Mouse (Mus musculus): ENCODE measurements around the gene Thra. TPM values are rescaled to one million over a fixed set of nuclear protein-coding genes. Genes with fewer than 3 reads are reported as not detected.

Gene Thra
- total and polyA plus RNA-seq, 3 experiments, result 22.0 to 50.9 TPM; not detected in 1

DNA sequence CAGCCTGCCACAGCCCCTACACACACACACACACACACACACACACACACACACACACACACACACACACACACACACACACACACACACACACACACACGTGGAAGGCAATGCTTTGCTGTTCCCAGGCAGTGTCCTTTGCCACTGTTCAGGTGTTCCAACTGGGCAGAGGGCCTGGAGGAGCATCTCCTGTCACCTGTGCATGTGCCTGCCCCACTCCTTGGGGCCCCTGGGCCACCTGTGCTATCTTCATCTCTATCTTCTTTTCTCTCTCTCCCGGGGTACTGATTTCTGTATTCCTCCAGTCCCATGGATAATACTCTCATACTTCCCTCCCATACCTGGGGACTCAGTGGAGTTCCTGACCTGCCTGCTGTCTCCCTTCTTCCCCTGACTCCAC lies 25.9 kb downstream of the Thra start:
- no peak overlapping the region for H3K4me3 ChIP-seq (ENCODE audit: control insufficient read depth in 1 of 2, insufficient read depth in 1 of 2, low read depth in 2 of 2, low read length in 2 of 2)
- H3K27me3 ChIP-seq (ENCODE audit: control insufficient read depth in 1 of 2, insufficient read depth in 2 of 2, low read length in 2 of 2), result no peaks in the 10 kb centered on the region
- H3K9ac ChIP-seq (ENCODE audit: control insufficient read depth, low read depth, low read length, poor library complexity, severe bottlenecking), result no peak overlapping the region
- H3K4me1 ChIP-seq (ENCODE audit: control insufficient read depth in 1 of 2, insufficient read depth in 2 of 2, low read length in 2 of 2), result peaks cover 29 to 49% of the 10 kb centered on the region in 2 experiments
- H3K9me3 ChIP-seq (replicated peaks; ENCODE audit: insufficient read depth, low read length), result no peaks in the 10 kb centered on the region
- no peak overlapping the region for H3K27ac ChIP-seq (ENCODE audit: control insufficient read depth, low read depth, low read length)
- H3K79me2 ChIP-seq (ENCODE audit: control insufficient read depth, insufficient read depth, low read length, poor library complexity), result no peaks in the 10 kb centered on the region; the same call in 1 of the 2 replicates
- no peak for DNase-seq (ENCODE audit: low read depth, low spot score)
- TF ChIP-seq CHD1 (IDR thresholded peaks at IDR 0.05; ENCODE audit: low read depth, low read length) (no peak), ZNF384 (IDR thresholded peaks at IDR 0.05; ENCODE audit: low read depth, low read length) (no peak), TCF12 (IDR thresholded peaks at IDR 0.05; ENCODE audit: low read depth, low read length) (no peak), MAFK (IDR thresholded peaks at IDR 0.05; ENCODE audit: borderline replicate concordance, low read depth, low read length) (no peak), EP300 (IDR thresholded peaks at IDR 0.05; ENCODE audit: low read depth in 1 of 2, low read length in 2 of 2) (no peak), TAL1 (IDR thresholded peaks at IDR 0.05; ENCODE audit: low read length) (no peak), KAT2A (conservative IDR thresholded peaks at IDR 0.05; ENCODE audit: low read depth, low read length) (no peak), SIN3A (IDR thresholded peaks at IDR 0.05; ENCODE audit: low read length) (no peak), UBTF (IDR thresholded peaks at IDR 0.05; ENCODE audit: borderline replicate concordance, insufficient read depth, low read depth, low read length) (no peak)
- peaks cover 0 to 45% of the 10 kb centered on the region in 2 experiments; a peak in 2 of 4 replicates for H3K36me3 ChIP-seq (ENCODE audit: control insufficient read depth in 1 of 2, insufficient read depth in 2 of 2, low read length in 2 of 2)

DNA sequence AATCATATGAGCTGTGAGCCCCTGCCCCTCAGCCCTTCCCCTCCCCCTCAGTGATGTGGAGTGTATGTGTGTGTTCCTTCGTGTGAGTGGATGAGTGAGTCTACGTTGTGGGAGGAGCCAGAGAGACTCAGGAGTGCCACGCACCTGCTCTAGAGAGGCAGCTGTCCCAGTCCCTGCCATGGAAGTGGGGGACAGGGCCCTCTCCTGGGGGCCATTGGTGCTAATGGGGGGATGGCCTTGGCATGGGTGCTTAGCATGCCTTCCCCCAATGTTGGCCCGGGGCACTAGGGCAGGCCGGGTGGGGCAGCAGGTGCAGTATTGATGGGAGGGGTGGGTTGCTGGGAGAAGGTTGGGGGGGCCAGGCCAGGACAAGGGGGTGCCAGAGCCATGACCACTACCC lies 26.4 kb downstream of the Thra start:
- no peaks in the 10 kb centered on the region for H3K9me3 ChIP-seq (replicated peaks; ENCODE audit: insufficient read depth, low read length)
- peaks cover 29 to 52% of the 10 kb centered on the region in 2 experiments for H3K4me1 ChIP-seq (ENCODE audit: control insufficient read depth in 1 of 2, insufficient read depth in 2 of 2, low read length in 2 of 2)
- TF ChIP-seq GABPA (IDR thresholded peaks at IDR 0.05; ENCODE audit: low read depth, low read length) (no peak), ZC3H11A (IDR thresholded peaks at IDR 0.05; ENCODE audit: low read depth, low read length) (no peak), MYB (IDR thresholded peaks at IDR 0.05; ENCODE audit: low read depth, low read length) (no peak), ZMIZ1 (IDR thresholded peaks at IDR 0.05; ENCODE audit: low read depth, low read length) (no peak), RCOR1 (IDR thresholded peaks at IDR 0.05; ENCODE audit: low read depth, low read length) (no peak)
- DNase-seq (ENCODE audit: low read depth, low spot score), result no peak
- H3K27me3 ChIP-seq (ENCODE audit: control insufficient read depth in 1 of 2, insufficient read depth in 2 of 2, low read length in 2 of 2), result no peaks in the 10 kb centered on the region
- no peak overlapping the region for H3K27ac ChIP-seq (ENCODE audit: control insufficient read depth, low read depth, low read length)
- H3K9ac ChIP-seq (ENCODE audit: control insufficient read depth, low read depth, low read length, poor library complexity, severe bottlenecking), result no peak overlapping the region
- H3K79me2 ChIP-seq (ENCODE audit: control insufficient read depth, insufficient read depth, low read length, poor library complexity), result no peaks in the 10 kb centered on the region; the same call in 1 of the 2 replicates
- peaks cover 0 to 46% of the 10 kb centered on the region in 2 experiments; a peak in 2 of 4 replicates for H3K36me3 ChIP-seq (ENCODE audit: control insufficient read depth in 1 of 2, insufficient read depth in 2 of 2, low read length in 2 of 2)
- no peak overlapping the region for H3K4me3 ChIP-seq (ENCODE audit: control insufficient read depth in 1 of 2, insufficient read depth in 1 of 2, low read depth in 2 of 2, low read length in 2 of 2)

DNA sequence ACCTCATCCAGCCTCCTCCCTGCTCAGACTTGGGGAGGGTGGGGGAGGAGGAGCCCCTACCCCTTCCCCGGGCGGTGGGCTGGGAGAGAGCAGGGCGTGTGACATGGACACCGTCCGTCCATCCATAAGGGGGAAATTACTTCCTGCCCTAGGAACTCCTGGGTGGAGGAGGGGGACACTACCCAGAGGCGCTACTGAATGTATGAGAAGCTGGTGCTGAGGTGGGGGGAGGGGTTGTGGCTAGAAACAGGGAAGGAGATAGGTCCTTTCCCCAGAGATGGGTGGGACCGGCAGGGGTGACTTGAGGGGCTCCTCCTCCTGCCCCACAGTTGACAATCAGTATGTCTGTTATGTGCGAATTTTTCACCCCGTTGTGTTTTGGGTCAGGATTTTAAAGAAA lies 26.8 kb downstream of the Thra start:
- H3K4me1 ChIP-seq (ENCODE audit: control insufficient read depth in 1 of 2, insufficient read depth in 2 of 2, low read length in 2 of 2), result peaks cover 31 to 57% of the 10 kb centered on the region in 2 experiments
- H3K79me2 ChIP-seq (ENCODE audit: control insufficient read depth, insufficient read depth, low read length, poor library complexity), result no peaks in the 10 kb centered on the region; the same call in 1 of the 2 replicates
- H3K36me3 ChIP-seq (ENCODE audit: control insufficient read depth in 1 of 2, insufficient read depth in 2 of 2, low read length in 2 of 2), result peaks cover 0 to 50% of the 10 kb centered on the region in 2 experiments; a peak in 2 of 4 replicates
- no peak overlapping the region; the same call in 1 of the 2 replicates for H3K27ac ChIP-seq (ENCODE audit: control insufficient read depth, low read depth, low read length)
- H3K27me3 ChIP-seq (ENCODE audit: control insufficient read depth in 1 of 2, insufficient read depth in 2 of 2, low read length in 2 of 2), result no peaks in the 10 kb centered on the region
- no peak overlapping the region for H3K4me3 ChIP-seq (ENCODE audit: control insufficient read depth in 1 of 2, insufficient read depth in 1 of 2, low read depth in 2 of 2, low read length in 2 of 2)
- peak overlapping the region; percentile 32; the same call in 1 of the 2 replicates for H3K9ac ChIP-seq (ENCODE audit: control insufficient read depth, low read depth, low read length, poor library complexity, severe bottlenecking)
- DNase-seq (ENCODE audit: low read depth, low spot score), result peak; percentile 95
- H3K9me3 ChIP-seq (replicated peaks; ENCODE audit: insufficient read depth, low read length), result no peaks in the 10 kb centered on the region
- TF ChIP-seq MAZ (IDR thresholded peaks at IDR 0.05; ENCODE audit: low read depth, low read length), result peak; percentile 27; the same call in 1 of the 2 replicates
- TF ChIP-seq TBP (IDR thresholded peaks at IDR 0.05; ENCODE audit: low read depth, low read length), result 0 out of 2 replicates have a peak, but pooled peaks have one; percentile 26
- TF ChIP-seq NRF1 (IDR thresholded peaks at IDR 0.05; ENCODE audit: insufficient read depth, low read depth, low read length, poor library complexity, severe bottlenecking), result no peak
- TF ChIP-seq CHD2 (IDR thresholded peaks at IDR 0.05; ENCODE audit: low read length), result peak; percentile 54

All from MEL (cell line).